Mouse (Mus musculus) spleen, postnatal 10 days (tissue): ENCODE measurements around the gene Six5.
"Not testable (repeated sequence)": the region's sequence is repeated elsewhere in the genome, so short reads cannot be mapped to it uniquely, and the experiment has no call there.

Experiments
- DNase-seq, 2 experiments: peaks; one replicate each; pipeline ENCODE4 v3.0.0; 2021 to 2022; ENCODE audit warnings: low spot score in 2 of 2

The Six5 gene

DNA sequence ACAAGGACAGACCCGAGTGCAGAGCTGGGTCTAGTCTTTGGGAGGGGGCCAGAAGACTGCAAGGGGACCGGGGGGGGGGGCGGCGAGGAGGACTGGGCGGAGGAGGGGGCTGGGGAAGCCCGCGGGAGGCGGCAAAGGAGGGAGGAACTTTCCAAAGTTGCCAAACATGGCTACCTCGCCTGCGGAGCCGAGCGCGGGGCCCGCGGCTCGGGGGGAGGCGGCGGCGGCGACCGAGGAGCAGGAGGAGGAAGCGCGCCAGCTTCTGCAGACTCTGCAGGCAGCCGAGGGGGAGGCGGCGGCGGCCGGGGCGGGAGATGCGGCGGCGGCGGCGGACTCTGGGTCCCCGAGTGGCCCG, at the start of gene Six5:
TSS of gene Six5 (plus strand) at position 124 of the 355 bp plus-strand sequence.
- DNase-seq, result peak; percentile 31 to 61

DNA sequence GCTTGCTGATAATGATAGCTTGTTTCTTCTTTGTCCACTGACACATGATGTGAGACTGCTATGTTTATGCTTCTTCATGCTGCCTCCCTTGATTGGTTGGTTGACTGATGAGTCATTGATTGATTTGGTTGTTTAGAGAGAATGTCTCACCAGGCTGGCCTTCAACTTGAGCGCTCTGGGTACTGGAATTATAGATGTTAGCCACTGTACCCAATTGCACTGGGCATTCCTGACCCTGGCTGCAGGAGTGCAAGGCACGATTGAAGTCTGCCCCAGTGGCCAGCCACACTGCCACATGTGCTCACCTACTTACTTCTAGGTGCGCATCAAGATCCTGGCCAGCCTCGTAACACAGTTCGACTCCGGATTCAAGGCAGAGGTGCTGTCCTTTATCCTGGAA, 49.8 kb upstream of the Six5 start:
- DNase-seq, result no peak

- DNase-seq, result no peak
These were observed 47.9 kb upstream of the Six5 start for GRCm38 (mm10) chr7:19046286-19047069.

GRCm38 (mm10) chr7:19048006-19048527, 46.3 kb upstream of the Six5 start:
- DNase-seq, result no peak

- DNase-seq, result no peak
These were observed 45.1 kb upstream of the Six5 start for GRCm38 (mm10) chr7:19049252-19049651.

GRCm38 (mm10) chr7:19050172-19050571, 44.2 kb upstream of the Six5 start:
- DNase-seq, result no peak

- no peak for DNase-seq
These were observed 43.2 kb upstream of the Six5 start for GRCm38 (mm10) chr7:19051161-19051560.

DNA sequence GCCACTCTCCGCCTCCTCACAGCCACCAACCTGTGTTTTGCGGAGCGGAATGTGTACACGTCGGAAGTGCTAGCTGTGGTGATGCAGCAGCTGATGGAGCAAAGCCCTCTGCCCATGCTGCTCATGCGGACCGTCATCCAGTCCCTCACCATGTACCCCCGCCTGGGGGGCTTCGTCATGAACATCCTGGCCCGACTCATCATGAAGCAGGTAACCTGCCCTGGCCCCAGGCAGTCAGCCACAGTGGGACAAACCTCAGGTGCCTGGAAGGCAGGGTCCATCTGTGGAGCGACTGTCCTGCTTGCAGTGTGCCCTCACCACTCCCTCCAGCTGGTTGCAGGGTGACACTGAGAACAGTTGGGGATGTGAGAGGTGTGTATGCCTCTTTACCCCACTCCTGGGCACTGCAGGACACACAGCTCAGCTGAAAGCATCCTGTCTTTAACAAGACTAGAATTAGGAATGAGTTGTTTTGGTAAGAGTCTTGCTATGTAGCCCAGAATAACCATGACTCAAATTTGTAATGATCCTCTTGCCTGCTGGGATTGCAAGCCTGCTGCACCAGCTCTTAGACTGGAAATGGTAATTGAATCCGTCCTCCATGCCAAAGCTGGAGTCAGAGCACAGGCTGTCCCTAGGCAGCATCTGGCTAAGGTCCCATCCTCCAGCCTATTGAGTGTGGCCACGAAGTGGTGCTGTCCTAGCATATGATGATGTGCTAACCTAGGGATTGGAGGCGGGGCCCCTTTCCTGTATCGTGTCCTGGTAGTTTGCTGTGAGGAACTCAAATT, 41.9 kb upstream of the Six5 start:
- DNase-seq, result no peak

- no peak for DNase-seq
These were observed 41.3 kb upstream of the Six5 start for GRCm38 (mm10) chr7:19053136-19053532.

- peak in 1 of 2 experiments; percentile 62 for DNase-seq
These were observed 40.2 kb upstream of the Six5 start, which contains the start of gene Rsph6a for GRCm38 (mm10) chr7:19054047-19054776. TSS of gene Rsph6a (plus strand) at chr7:19054690.

- DNase-seq, result no peak
These were observed 39.7 kb upstream of the Six5 start for GRCm38 (mm10) chr7:19054777-19055076.

GRCm38 (mm10) chr7:19055108-19055507, 39.3 kb upstream of the Six5 start:
- no peak for DNase-seq

- DNase-seq, result no peak
These were observed 37.0 kb upstream of the Six5 start for GRCm38 (mm10) chr7:19057405-19057804.

- DNase-seq, result no peak
These were observed 28.5 kb upstream of the Six5 start for GRCm38 (mm10) chr7:19065896-19066295.

DNA sequence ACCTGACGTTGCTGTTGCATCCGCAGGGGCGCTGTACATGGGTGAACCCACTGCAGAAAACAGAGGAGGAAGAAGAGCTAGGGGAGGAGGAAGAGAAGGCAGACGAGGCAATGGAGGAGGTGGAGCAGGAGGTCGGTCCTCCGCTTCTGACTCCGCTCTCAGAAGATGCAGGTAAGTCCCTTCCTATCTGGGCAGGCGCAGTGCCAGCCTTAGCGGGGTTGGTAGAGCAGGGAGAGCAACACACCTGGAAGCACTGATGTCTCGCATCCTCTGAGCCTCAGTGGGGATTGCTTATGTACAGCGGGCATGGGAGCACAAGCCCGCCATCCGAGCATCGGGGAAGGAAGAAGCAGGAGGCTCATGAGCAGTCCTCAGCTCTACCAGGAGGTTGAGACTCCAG, 27.3 kb upstream of the Six5 start:
- no peak for DNase-seq

DNA sequence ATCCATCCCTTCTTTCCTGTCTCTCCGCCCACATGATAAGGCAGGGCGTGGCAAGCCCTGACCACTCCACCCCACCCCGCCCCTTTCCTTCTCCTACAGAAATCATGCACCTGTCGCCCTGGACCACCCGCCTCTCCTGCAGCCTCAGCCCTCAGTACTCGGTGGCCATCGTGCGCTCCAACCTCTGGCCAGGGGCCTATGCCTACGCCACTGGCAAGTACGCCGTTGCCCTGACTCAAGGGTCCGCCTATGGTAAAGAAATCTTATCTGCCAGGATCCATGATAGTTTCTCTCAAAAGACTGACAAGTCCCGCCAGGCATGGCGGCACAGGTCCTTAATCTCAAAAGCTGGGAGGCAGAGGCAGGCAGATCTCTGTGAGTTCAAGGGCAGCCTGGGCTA, 26.5 kb upstream of the Six5 start:
- no peak for DNase-seq

GRCm38 (mm10) chr7:19068707-19069106, 25.7 kb upstream of the Six5 start:
- DNase-seq, result peak; percentile 67 to 85

DNA sequence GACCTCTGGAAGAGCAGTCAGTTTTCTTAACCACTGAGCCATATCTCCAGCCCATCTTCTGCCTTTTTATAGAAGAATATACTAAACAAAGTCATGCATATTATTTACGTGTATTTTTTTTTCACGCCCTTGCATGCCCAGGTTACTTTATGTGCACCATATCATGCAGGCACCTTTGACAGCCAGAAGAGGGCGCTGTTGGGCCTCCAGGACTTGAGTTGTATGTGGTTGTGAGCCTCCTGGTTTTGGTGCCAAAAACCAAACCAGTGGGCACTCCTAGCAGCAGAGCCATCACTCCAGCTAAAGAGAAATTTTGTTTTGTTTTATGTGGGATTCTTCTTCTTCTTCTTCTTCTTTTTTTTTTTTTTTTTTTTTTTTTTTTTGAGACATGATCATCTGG, 24.9 kb upstream of the Six5 start:
- DNase-seq, result peak in 1 of 2 experiments; percentile 64

DNA sequence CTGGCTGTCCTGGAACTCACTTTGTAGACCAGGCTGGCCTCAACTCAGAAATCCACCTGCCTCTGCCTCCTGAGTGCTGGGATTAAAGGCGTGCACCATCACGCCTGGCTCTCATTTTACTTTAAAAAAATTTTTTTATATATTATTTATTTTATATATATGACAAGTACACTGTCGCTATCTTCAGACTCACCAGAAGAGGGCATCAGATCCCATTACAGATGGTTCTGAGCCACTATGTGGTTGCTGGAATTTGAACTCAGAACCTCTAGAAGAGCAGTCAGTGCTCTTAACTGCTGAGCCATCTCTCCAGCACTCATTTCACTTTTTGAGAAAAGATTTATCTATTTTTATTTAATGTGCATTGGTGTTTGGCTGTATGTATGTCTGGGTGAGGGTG, 23.4 kb upstream of the Six5 start:
- DNase-seq, result not testable (repeated sequence)

GRCm38 (mm10) chr7:19073504-19073903, 20.9 kb upstream of the Six5 start:
- DNase-seq, result peak; percentile 50 to 71

DNA sequence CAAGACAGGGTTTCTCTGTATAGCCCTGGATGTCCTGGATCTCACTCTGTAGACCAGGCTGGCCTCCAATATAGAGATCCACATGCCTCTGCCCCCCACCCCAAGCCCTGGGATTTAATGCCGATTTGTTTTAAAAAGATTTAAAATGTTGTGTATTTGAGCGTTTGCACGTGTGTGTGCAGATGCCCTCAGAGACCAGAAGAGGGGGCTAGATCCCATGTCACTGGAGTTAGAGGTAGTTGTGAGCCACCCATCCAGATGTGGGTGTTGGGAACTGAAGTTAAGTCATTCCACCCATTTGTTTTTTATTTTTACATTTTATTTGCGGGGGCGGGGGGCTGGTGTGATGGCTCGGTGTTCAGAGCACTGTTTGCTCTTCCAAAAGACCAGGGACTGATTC, 19.9 kb upstream of the Six5 start:
- no peak for DNase-seq

DNA sequence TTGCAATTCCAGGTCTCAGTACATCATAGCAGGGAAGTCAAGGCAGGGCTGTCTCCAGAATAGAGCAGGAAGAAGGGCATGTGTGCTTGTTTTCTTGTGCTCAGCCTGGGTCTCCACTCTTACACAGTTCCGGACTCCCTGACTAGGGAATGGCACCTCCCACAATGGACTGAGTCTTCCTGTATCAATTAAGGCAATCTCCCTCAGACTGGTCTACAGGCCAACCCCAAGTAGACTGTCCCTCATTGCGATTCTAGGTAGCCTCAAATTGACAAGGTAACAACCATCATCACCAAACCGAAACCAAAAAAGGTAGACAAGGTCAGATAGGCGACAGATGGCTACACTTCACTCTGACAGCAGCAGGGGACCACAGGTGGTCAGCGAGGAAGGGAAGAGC, 19.2 kb upstream of the Six5 start:
- DNase-seq, result no peak
